Mouse (Mus musculus) heart, embryonic 15.5 days (tissue): ENCODE data around the gene Med25. TPM values are rescaled to one million over a fixed set of nuclear protein-coding genes. Genes with fewer than 3 reads are reported as not detected.

Source experiments
- ATAC-seq: fragments of 200-750 bp; cut with Nextera tagmentation; replicated peaks from 2 replicates; pipeline ENCODE4 v1.8.0; 2017; ENCODE audit warnings: low read depth, moderate TSS enrichment; ENCODE audit not compliant: insufficient number of reproducible peaks, insufficient read depth, low FRiP score
- H3K27ac ChIP-seq: fragments of 300-500 bp; sonication (generic); 2 replicates; pipeline ENCODE4 v1.5.1; 2015; ENCODE audit warnings: mild to moderate bottlenecking, inconsistent platforms
- H3K27me3 ChIP-seq: fragments of 300-500 bp; sonication (generic); 2 replicates; pipeline ENCODE4 v1.6.1; 2015; ENCODE audit warnings: inconsistent platforms
- H3K36me3 ChIP-seq: fragments of 300-500 bp; sonication (generic); 2 replicates; pipeline ENCODE4 v1.6.1; 2015; ENCODE audit warnings: mild to moderate bottlenecking, inconsistent platforms
- H3K4me1 ChIP-seq: fragments of 300-500 bp; sonication (generic); replicated peaks from 2 replicates; pipeline ENCODE4 v1.6.1; 2015; ENCODE audit warnings: inconsistent platforms
- H3K4me2 ChIP-seq: fragments of 300-500 bp; sonication (generic); 2 replicates; pipeline ENCODE4 v1.6.1; 2015; ENCODE audit warnings: inconsistent platforms, mild to moderate bottlenecking, moderate library complexity
- H3K4me3 ChIP-seq: fragments of 300-500 bp; sonication (generic); 2 replicates; pipeline ENCODE4 v1.5.1; 2015; ENCODE audit warnings: mild to moderate bottlenecking, inconsistent platforms
- H3K9ac ChIP-seq: fragments of 300-500 bp; sonication (generic); 2 replicates; pipeline ENCODE4 v1.6.1; 2015; ENCODE audit warnings: mild to moderate bottlenecking, inconsistent platforms
- H3K9me3 ChIP-seq: fragments of 300-500 bp; sonication (generic); replicated peaks from 2 replicates; pipeline ENCODE4 v1.6.1; 2016; ENCODE audit warnings: inconsistent platforms
- WGBS: fragments of 180-500 bp; shearing (Covaris S2); methylation state at CpG from one replicate; pipeline ENCODE4 v1.1.7; 2015; ENCODE audit warnings: mixed read lengths; 5-methylcytosine and 5-hydroxymethylcytosine counted together
- polyA plus RNA-seq: library from polyadenylated mRNA; unstranded; fragments of >200 nt; fragmentation: Nextera tagmentation; extraction: Ambion mirVana; gene quantifications from 2 replicates; pipeline ENCODE4 v1.2.1, GENCODE M21; 2015

The Med25 gene
- polyA plus RNA-seq, 1 experiment from 2014 or later = 72.9 TPM

GRCm38 (mm10) chr7:44914396-44914795, 21.9 kb upstream of the Med25 start:
- Histone ChIP-seq H3K27me3 (no peaks in the 10 kb centered on the region), H3K9ac (no peak overlapping the region), H3K4me1 (peaks cover 16% of the 10 kb centered on the region), H3K4me3 (no peak overlapping the region), H3K27ac (peak overlapping the region; percentile 43; the same call in 1 of the 2 replicates), H3K9me3 (no peaks in the 10 kb centered on the region), H3K4me2 (no peak overlapping the region), H3K36me3 (peaks cover 30% of the 10 kb centered on the region; the same call in 1 of the 2 replicates)
- 73% methylated on average over 2 of the region's 2 CpGs for WGBS
- ATAC-seq = no peak

DNA sequence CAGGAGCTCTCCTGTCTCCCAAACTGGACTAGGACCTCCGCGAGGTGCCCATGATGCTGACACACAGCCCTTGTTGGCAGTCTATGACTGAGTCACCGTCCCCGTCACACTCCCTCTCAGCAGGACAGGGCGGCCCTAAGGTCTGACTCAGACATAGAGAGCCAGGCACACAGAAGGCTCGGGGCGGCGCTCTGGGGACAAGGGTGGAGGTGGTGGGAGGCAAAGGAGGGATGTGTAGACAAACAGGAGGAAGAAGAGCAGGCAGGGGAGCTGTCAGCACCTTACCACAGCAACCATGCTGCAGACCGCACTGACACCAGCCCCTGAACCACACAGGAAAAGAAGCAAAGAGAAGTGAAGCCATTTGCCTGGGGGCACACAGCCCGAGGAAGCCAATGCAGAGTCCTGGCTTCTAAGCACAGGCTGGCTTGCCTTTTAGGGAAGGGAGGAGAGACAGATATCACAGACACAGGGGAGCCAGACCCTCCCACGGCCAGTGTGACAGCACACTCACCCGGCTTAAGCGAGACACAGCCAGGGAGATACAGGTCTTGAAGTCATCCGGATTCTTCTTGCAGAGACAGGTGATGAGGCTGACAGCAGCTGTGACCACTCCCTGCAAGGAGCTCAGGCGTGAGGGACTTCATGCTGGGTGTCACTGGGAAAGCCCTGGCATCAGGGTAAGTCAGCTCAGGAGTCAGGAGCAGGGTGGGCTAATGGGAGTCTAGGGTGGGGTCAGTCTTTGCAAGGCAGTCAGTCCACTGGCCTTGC, 16.4 kb upstream of the Med25 start:
- H3K4me2 ChIP-seq = no peak overlapping the region
- no peaks in the 10 kb centered on the region for H3K4me1 ChIP-seq
- H3K9ac ChIP-seq = no peak overlapping the region
- H3K4me3 ChIP-seq = no peak overlapping the region
- H3K27me3 ChIP-seq = no peaks in the 10 kb centered on the region
- no peaks in the 10 kb centered on the region for H3K9me3 ChIP-seq
- WGBS = 73% methylated on average over 15 of the region's 15 CpGs
- peaks cover 72% of the 10 kb centered on the region for H3K36me3 ChIP-seq
- H3K27ac ChIP-seq = no peak overlapping the region
- no peak for ATAC-seq

DNA sequence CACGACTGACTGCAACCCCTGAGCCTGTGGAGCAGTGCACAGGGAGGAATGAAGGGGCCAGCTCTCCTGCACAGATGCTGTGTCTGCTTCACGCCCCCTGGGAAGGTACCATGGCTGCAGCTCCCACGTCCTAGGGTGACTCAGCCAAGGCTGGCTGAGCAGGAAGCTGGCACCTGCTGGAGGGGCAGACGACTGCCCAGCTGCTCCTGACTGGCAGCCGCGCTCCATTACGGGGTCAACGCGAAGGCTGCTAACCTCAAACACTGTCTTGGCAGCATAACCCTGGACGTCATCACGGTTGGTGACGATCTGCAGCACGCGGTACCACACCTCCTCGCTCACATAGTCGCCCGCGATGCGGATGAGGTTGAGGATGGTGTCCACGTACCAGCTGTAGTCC, 12.9 kb upstream of the Med25 start:
- no peak for ATAC-seq
- Histone ChIP-seq H3K27me3 (no peaks in the 10 kb centered on the region), H3K4me3 (no peak overlapping the region), H3K4me2 (no peak overlapping the region), H3K27ac (no peak overlapping the region), H3K9ac (no peak overlapping the region), H3K36me3 (peaks cover 84% of the 10 kb centered on the region), H3K9me3 (no peaks in the 10 kb centered on the region), H3K4me1 (peaks cover 14% of the 10 kb centered on the region)
- 81% methylated on average over 20 of the region's 20 CpGs for WGBS

DNA sequence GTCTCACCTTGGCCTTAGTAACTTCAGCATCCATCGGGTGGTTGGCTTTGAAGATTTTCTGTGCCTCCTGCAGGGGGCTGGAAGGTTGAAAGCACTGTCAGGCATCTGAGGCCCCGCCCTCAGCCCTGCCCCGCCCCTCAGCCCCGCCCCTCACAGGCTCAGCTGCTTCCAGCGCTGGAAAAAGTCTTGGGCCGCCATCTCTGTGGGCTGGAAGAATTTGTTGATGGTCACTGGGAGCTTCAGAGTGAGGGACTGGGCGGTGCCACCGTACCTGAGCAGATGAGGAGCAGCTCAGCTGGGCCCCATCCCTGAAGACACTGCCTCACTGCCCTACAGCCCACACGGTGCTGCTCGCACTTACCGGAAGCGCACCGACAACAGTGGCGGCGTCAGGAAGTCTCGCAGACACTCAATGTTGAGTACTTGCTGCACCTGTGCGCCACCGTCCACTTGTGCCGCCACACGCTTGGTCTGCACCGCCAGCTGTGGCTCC, 8.8 kb upstream of the Med25 start:
- H3K36me3 ChIP-seq = peaks cover 63% of the 10 kb centered on the region
- peaks cover 39% of the 10 kb centered on the region for H3K4me1 ChIP-seq
- no peaks in the 10 kb centered on the region for H3K9me3 ChIP-seq
- H3K4me2 ChIP-seq = peak overlapping the region; percentile 61
- WGBS = 22% methylated on average over 21 of the region's 21 CpGs
- H3K4me3 ChIP-seq = peak overlapping the region; percentile 35
- no peak for ATAC-seq
- H3K27ac ChIP-seq = peak overlapping the region; percentile 35; the same call in 1 of the 2 replicates
- H3K9ac ChIP-seq = no peak overlapping the region
- H3K27me3 ChIP-seq = no peaks in the 10 kb centered on the region

- Histone ChIP-seq H3K4me1 (peaks cover 39% of the 10 kb centered on the region), H3K4me3 (no peak overlapping the region), H3K27ac (no peak overlapping the region), H3K4me2 (no peak overlapping the region), H3K27me3 (no peaks in the 10 kb centered on the region), H3K36me3 (peaks cover 56% of the 10 kb centered on the region), H3K9ac (no peak overlapping the region), H3K9me3 (no peaks in the 10 kb centered on the region)
- 88% methylated on average over 11 of the region's 11 CpGs for WGBS
- ATAC-seq = no peak
Observed at GRCm38 (mm10) chr7:44900632-44901031, 8.1 kb upstream of the Med25 start.

DNA sequence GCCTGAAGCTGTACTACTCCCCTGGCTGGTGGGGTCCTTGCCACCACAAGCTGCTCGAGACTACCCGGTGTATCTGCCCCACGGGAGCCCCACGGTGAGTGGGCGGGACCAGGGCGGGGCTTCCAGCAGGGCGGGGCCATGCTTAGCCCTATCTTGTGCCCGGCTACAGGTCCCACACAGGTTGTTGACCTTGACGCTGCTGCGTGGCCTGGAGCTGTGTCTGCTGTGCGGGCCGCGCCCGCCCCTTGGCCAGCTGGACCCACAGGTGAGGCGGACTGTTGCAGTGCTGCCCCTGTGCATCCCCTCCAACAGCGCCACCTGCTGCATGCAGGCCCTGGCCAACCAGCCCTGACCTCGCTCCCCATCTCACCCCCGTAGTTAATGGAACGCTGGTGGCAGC, 6.1 kb upstream of the Med25 start:
- Histone ChIP-seq H3K4me3 (no peak overlapping the region), H3K27ac (no peak overlapping the region), H3K9me3 (no peaks in the 10 kb centered on the region), H3K36me3 (peaks cover 36% of the 10 kb centered on the region), H3K27me3 (no peaks in the 10 kb centered on the region), H3K4me2 (peak overlapping the region; percentile 6; the same call in 1 of the 2 replicates), H3K4me1 (peaks cover 47% of the 10 kb centered on the region), H3K9ac (no peak overlapping the region)
- 40% methylated on average over 19 of the region's 19 CpGs for WGBS
- no peak for ATAC-seq

- Histone ChIP-seq H3K27ac (peak overlapping the region; percentile 94), H3K4me3 (peak overlapping the region; percentile 71), H3K9ac (peak overlapping the region; percentile 76), H3K36me3 (peaks cover 19% of the 10 kb centered on the region; the same call in 1 of the 2 replicates), H3K4me2 (peak overlapping the region; percentile 77), H3K9me3 (no peaks in the 10 kb centered on the region), H3K27me3 (no peaks in the 10 kb centered on the region), H3K4me1 (peaks cover 49% of the 10 kb centered on the region)
- no peak for ATAC-seq
- WGBS = 34% methylated on average over 10 of the region's 10 CpGs
Observed at GRCm38 (mm10) chr7:44896499-44896898, 4.0 kb upstream of the Med25 start.

- 1% methylated on average over 34 of the region's 34 CpGs for WGBS
- H3K9me3 ChIP-seq = no peaks in the 10 kb centered on the region
- peak within 1 kb of the TSS; percentile 71 for H3K4me3 ChIP-seq
- peak; percentile 45 for ATAC-seq
- H3K4me1 ChIP-seq = peaks cover 49% of the 10 kb centered on the region
- H3K9ac ChIP-seq = peak within 1 kb of the TSS; percentile 76
- H3K27me3 ChIP-seq = no peaks in the 10 kb centered on the region
- H3K27ac ChIP-seq = peak within 1 kb of the TSS; percentile 94
- H3K36me3 ChIP-seq = peaks cover 16% of the 10 kb centered on the region; the same call in 1 of the 2 replicates
- peak within 1 kb of the TSS; percentile 77 for H3K4me2 ChIP-seq
Observed at GRCm38 (mm10) chr7:44895593-44896434, 3.3 kb upstream of the Med25 start, which contains the start of gene Fuz. Gene Fuz (plus strand): TSS chr7:44896079.

DNA sequence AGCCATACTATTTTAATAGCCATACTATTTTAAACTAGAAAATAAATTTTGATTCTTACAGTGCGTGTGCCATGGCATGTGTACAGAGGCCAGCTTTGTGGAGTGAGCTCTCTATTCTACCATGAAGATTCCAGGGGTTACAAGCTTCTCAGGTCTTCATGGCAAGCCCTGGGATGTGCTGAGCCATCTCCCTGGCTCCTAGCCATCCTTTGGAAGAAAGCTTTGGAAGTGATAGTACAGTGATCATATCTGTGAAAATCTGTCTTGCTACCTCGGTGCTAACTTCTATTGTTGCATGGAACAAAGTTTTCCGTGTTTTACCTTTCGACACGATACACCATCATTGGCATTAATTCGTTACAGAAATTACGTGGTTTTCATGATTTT, 2.7 kb upstream of the Med25 start:
- ATAC-seq = no peak
- Histone ChIP-seq H3K27ac (peak overlapping the region; percentile 94; the same call in 1 of the 2 replicates), H3K36me3 (peaks cover 16% of the 10 kb centered on the region), H3K4me3 (peak overlapping the region; percentile 71), H3K27me3 (no peaks in the 10 kb centered on the region), H3K4me1 (peaks cover 53% of the 10 kb centered on the region), H3K4me2 (peak overlapping the region; percentile 77), H3K9ac (no peak overlapping the region), H3K9me3 (no peaks in the 10 kb centered on the region)
- 74% methylated on average over 7 of the region's 7 CpGs for WGBS

DNA sequence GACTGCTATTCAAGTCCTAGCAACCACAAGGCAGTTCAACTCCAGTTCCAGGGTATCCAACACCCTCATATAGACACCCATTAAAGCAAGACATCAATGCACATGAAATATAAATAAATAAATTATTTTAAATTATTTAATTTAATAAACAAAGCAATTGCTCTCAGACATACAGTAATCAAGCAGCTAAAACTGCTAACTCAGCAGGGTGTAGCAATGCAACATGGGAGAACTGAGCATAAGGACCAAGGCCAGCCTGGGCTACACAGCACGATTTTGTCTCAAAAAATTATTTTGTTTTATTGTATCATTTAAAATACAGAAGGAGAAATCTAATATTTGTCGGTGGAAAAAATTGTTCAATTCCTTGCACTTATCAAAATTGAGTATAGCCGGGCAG, 1.7 kb upstream of the Med25 start:
- 87% methylated on average over 3 of the region's 3 CpGs for WGBS
- peaks cover 7% of the 10 kb centered on the region; the same call in 1 of the 2 replicates for H3K36me3 ChIP-seq
- H3K9me3 ChIP-seq = no peaks in the 10 kb centered on the region
- H3K27me3 ChIP-seq = no peaks in the 10 kb centered on the region
- ATAC-seq = no peak
- H3K4me2 ChIP-seq = no peak overlapping the region
- no peak overlapping the region for H3K4me3 ChIP-seq
- H3K9ac ChIP-seq = no peak overlapping the region
- H3K27ac ChIP-seq = peak overlapping the region; percentile 78; the same call in 1 of the 2 replicates
- H3K4me1 ChIP-seq = peaks cover 61% of the 10 kb centered on the region

DNA sequence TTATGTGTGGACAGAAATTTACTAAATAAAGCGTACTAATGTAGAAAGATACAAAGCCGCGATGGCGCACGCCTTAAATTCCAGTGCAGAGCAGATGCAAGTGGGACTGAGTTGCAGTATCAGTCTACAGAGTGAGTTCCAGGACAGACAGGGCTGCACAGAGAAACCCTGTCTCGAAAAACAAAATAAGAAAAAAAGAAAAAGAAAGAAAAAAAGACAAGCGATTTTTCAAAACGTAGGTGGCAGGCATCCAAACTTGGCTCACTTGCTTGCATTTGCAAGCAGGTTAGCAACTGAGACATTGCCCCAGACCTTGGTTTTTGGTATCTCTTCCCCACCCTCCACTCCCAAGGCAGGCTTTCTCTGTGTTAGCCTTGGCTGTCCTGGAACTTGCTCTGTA, 685 bp upstream of the Med25 start:
- ATAC-seq = no peak
- peak overlapping the region; percentile 78 for H3K27ac ChIP-seq
- H3K9ac ChIP-seq = no peak overlapping the region

More for the DNA sequence above, 685 bp upstream of the Med25 start:
- Histone ChIP-seq H3K9me3 (no peaks in the 10 kb centered on the region), H3K4me1 (peaks cover 62% of the 10 kb centered on the region), H3K27me3 (no peaks in the 10 kb centered on the region), H3K4me2 (peak overlapping the region; percentile 48), H3K36me3 (peaks cover 7% of the 10 kb centered on the region; the same call in 1 of the 2 replicates), H3K4me3 (peak overlapping the region; percentile 10; the same call in 1 of the 2 replicates)
- 25% methylated on average over 8 of the region's 8 CpGs for WGBS
